Mouse (Mus musculus): ENCODE data around the gene Ptprn2. TPM values are rescaled to one million over a fixed set of nuclear protein-coding genes. Genes with fewer than 3 reads are reported as not detected.

The Ptprn2 gene
- total and polyA plus RNA-seq, 3 experiments = 0.17 TPM; not detected in 2

DNA sequence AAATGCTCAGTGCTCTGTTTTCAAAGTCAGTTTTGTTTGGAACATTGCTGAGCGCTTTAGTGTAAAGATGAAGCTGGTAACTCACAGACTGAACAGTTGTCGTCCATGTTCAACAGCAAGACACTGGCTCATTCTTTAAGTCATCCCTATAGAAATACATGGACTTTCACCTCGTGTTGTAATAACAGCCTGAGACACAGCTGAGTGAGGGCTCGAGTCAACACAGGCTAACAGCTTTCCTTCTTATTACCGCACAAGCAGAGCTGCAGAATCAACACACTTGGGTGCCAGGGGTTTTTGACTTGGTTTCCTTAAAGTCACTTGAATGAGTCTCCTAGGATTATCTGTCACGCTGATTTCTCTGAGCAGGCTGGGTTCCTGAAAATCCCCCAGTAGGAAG is 744.8 kb downstream of the Ptprn2 start:
- no peak overlapping the region for H3K4me2 ChIP-seq (ENCODE audit: insufficient read depth, low read depth, poor library complexity, severe bottlenecking)
- H3K4me1 ChIP-seq (ENCODE audit: control insufficient read depth in 1 of 2, insufficient read depth in 2 of 2) = no peaks in the 10 kb centered on the region
- H3K27ac ChIP-seq (ENCODE audit: insufficient read depth, low read depth) = no peak overlapping the region
- dilution Hi-C loops (cut with MboI; ENCODE audit: extremely low pct_ligation_motif_present, extremely low pct_unique_long_range_greater_than_20kb, low sequenced_read_pairs) (no loop called here), in situ Hi-C loops (cut with MboI; ENCODE audit: low pct_ligation_motif_present, low pct_unique_long_range_greater_than_20kb, low sequenced_read_pairs) (no loop called here)
- H3K27me3 ChIP-seq (replicated peaks) = no peaks in the 10 kb centered on the region
- TF ChIP-seq MXI1 (IDR thresholded peaks at IDR 0.05; ENCODE audit: low read depth, low read length) (no peak), IRF4 (IDR thresholded peaks at IDR 0.05; ENCODE audit: low read depth, low read length) (no peak), MAFK (IDR thresholded peaks at IDR 0.05; ENCODE audit: insufficient replicate concordance, low read length) (no peak)
- DNase-seq (ENCODE audit: extremely low read depth) = no peak
- no peak overlapping the region for H3K4me3 ChIP-seq (replicated peaks in 1 of 3; ENCODE audit: low read depth in 2 of 3, low read length in 2 of 3, poor library complexity in 1 of 3)
- no peak overlapping the region for H3K9ac ChIP-seq (ENCODE audit: insufficient read depth, low read depth)
- H3K9me3 ChIP-seq (replicated peaks; ENCODE audit: low read length) = no peaks in the 10 kb centered on the region
- no peaks in the 10 kb centered on the region for H3K79me2 ChIP-seq (replicated peaks; ENCODE audit: control insufficient read depth, extremely low read depth, insufficient read depth, poor library complexity, severe bottlenecking)
- no peaks in the 10 kb centered on the region for H3K36me3 ChIP-seq (replicated peaks in 1 of 2; ENCODE audit: control insufficient read depth in 1 of 2, insufficient read depth in 1 of 2, low read length in 1 of 2)

DNA sequence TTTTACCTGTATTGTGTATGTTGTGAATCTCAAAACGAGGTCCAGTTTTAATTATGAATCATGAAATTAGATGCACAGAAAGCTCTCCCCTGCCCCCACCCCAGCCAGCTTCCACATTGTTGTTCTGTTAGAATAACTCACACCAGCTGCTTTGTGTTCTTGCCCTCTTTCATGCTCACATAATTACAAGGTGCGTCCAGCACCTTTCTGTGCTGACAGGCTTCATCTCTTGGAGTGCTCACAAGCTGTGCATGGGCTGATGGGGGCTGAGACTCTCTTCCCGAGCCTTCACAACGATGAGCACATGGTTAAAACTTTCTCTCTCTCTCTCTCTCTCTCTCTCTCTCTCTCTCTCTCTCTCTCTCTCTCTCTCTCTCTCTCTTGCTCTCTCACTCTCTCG is 746.3 kb downstream of the Ptprn2 start:
- H3K27ac ChIP-seq (ENCODE audit: insufficient read depth, low read depth) = no peak overlapping the region
- H3K4me3 ChIP-seq (replicated peaks in 1 of 3; ENCODE audit: low read depth in 2 of 3, low read length in 2 of 3, poor library complexity in 1 of 3) = no peak overlapping the region
- peaks cover 4% of the 10 kb centered on the region for H3K27me3 ChIP-seq (replicated peaks)
- H3K79me2 ChIP-seq (replicated peaks; ENCODE audit: control insufficient read depth, extremely low read depth, insufficient read depth, poor library complexity, severe bottlenecking) = no peaks in the 10 kb centered on the region
- H3K9ac ChIP-seq (ENCODE audit: insufficient read depth, low read depth) = no peak overlapping the region
- dilution Hi-C loops (cut with MboI; ENCODE audit: extremely low pct_ligation_motif_present, extremely low pct_unique_long_range_greater_than_20kb, low sequenced_read_pairs) = no loop called here
- no peak for TF ChIP-seq ETS1 (conservative IDR thresholded peaks at IDR 0.05; ENCODE audit: low read depth, low read length)
- no peak for TF ChIP-seq SMC3 (IDR thresholded peaks at IDR 0.05; ENCODE audit: low read depth, low read length)
- no peak for DNase-seq (ENCODE audit: extremely low read depth)
- H3K4me1 ChIP-seq (ENCODE audit: control insufficient read depth in 1 of 2, insufficient read depth in 2 of 2) = no peaks in the 10 kb centered on the region
- no peaks in the 10 kb centered on the region for H3K36me3 ChIP-seq (replicated peaks in 1 of 2; ENCODE audit: control insufficient read depth in 1 of 2, insufficient read depth in 1 of 2, low read length in 1 of 2)
- in situ Hi-C loops (cut with MboI; ENCODE audit: low pct_ligation_motif_present, low pct_unique_long_range_greater_than_20kb, low sequenced_read_pairs) = no loop called here
- no peaks in the 10 kb centered on the region for H3K9me3 ChIP-seq (replicated peaks; ENCODE audit: low read length)
- no peak overlapping the region for H3K4me2 ChIP-seq (ENCODE audit: insufficient read depth, low read depth, poor library complexity, severe bottlenecking)

DNA sequence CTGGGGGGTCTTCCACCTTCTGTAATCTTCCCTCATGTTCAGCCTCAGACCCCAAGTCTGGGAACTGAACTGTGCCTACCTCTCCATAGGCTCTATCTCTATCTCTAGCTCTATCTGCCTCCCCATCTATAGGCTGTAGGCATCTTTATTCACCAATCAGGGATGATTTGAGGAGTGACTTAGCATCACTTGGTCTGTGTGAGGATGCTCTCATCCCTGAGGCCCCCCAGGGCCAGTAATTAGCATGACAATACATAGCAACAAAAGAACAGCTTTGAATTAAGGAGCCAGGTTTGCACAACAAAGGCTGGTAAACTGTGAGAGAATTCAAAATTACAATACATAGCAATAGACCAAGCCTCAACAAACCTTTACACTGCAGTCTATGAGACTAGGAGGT is 749.6 kb downstream of the Ptprn2 start:
- dilution Hi-C loops (cut with MboI; ENCODE audit: extremely low pct_ligation_motif_present, extremely low pct_unique_long_range_greater_than_20kb, low sequenced_read_pairs) (no loop called here), in situ Hi-C loops (cut with MboI; ENCODE audit: low pct_ligation_motif_present, low pct_unique_long_range_greater_than_20kb, low sequenced_read_pairs) (no loop called here)
- Histone ChIP-seq H3K9me3 (replicated peaks; ENCODE audit: low read length) (no peaks in the 10 kb centered on the region), H3K79me2 (replicated peaks; ENCODE audit: control insufficient read depth, extremely low read depth, insufficient read depth, poor library complexity, severe bottlenecking) (no peaks in the 10 kb centered on the region), H3K27ac (ENCODE audit: insufficient read depth, low read depth) (no peak overlapping the region), H3K36me3 (replicated peaks in 1 of 2; ENCODE audit: control insufficient read depth in 1 of 2, insufficient read depth in 1 of 2, low read length in 1 of 2) (no peaks in the 10 kb centered on the region), H3K9ac (ENCODE audit: insufficient read depth, low read depth) (no peak overlapping the region), H3K4me1 (ENCODE audit: control insufficient read depth in 1 of 2, insufficient read depth in 2 of 2) (no peaks in the 10 kb centered on the region), H3K4me2 (ENCODE audit: insufficient read depth, low read depth, poor library complexity, severe bottlenecking) (no peak overlapping the region), H3K27me3 (replicated peaks) (peaks cover 15% of the 10 kb centered on the region), H3K4me3 (replicated peaks in 1 of 3; ENCODE audit: low read depth in 2 of 3, low read length in 2 of 3, poor library complexity in 1 of 3) (no peak overlapping the region)
- TF ChIP-seq POLR2A (IDR thresholded peaks at IDR 0.05; ENCODE audit: low read depth, low read length) = no peak
- TF ChIP-seq ETS1 (conservative IDR thresholded peaks at IDR 0.05; ENCODE audit: low read depth, low read length) = no peak
- TF ChIP-seq EP300 (IDR thresholded peaks at IDR 0.05; ENCODE audit: low read length) = no peak
- no peak for TF ChIP-seq CHD2 (IDR thresholded peaks at IDR 0.05; ENCODE audit: low read length)
- no peak for TF ChIP-seq SMC3 (IDR thresholded peaks at IDR 0.05; ENCODE audit: low read depth, low read length)
- TF ChIP-seq ELF1 (IDR thresholded peaks at IDR 0.05; ENCODE audit: low read depth, low read length) = no peak
- TF ChIP-seq ZMIZ1 (IDR thresholded peaks at IDR 0.05; ENCODE audit: low read depth, low read length) = no peak
- DNase-seq (ENCODE audit: extremely low read depth) = no peak
